Mouse (Mus musculus) neural tube, embryonic 13.5 days (tissue): ENCODE results near the gene Tcirg1. TPM values are rescaled to one million over a fixed set of nuclear protein-coding genes. Genes with fewer than 3 reads are reported as not detected.

Source experiments
- ATAC-seq: fragments of 200-750 bp; cut with Nextera tagmentation; 2 replicates; pipeline ENCODE4 v1.8.0; 2017; ENCODE audit warnings: low read depth, mild to moderate bottlenecking, moderate TSS enrichment, moderate library complexity
- H3K27ac ChIP-seq: fragments of 300-500 bp; sonication (generic); replicated peaks from 2 replicates; pipeline ENCODE4 v1.5.1; 2015; ENCODE audit warnings: moderate library complexity, mild to moderate bottlenecking, inconsistent platforms
- H3K27me3 ChIP-seq: fragments of 300-500 bp; sonication (generic); 2 replicates; pipeline ENCODE4 v1.6.1; 2015; ENCODE audit warnings: mild to moderate bottlenecking, inconsistent platforms
- H3K36me3 ChIP-seq: fragments of 300-500 bp; sonication (generic); 2 replicates; pipeline ENCODE4 v1.6.1; 2015; ENCODE audit warnings: mild to moderate bottlenecking, inconsistent platforms
- H3K4me1 ChIP-seq: fragments of 300-500 bp; sonication (generic); replicated peaks from 2 replicates; pipeline ENCODE4 v1.6.1; 2015; ENCODE audit warnings: inconsistent platforms
- H3K4me2 ChIP-seq: fragments of 300-500 bp; sonication (generic); 2 replicates; pipeline ENCODE4 v1.6.1; 2015; ENCODE audit warnings: inconsistent platforms, mild to moderate bottlenecking, moderate library complexity
- H3K4me3 ChIP-seq: fragments of 300-500 bp; sonication (generic); 2 replicates; pipeline ENCODE4 v1.5.1; 2015; ENCODE audit warnings: mild to moderate bottlenecking, inconsistent platforms
- H3K9ac ChIP-seq: fragments of 300-500 bp; sonication (generic); 2 replicates; pipeline ENCODE4 v1.6.1; 2015; ENCODE audit warnings: moderate library complexity, mild to moderate bottlenecking, inconsistent platforms
- H3K9me3 ChIP-seq: fragments of 300-500 bp; sonication (generic); 2 replicates; pipeline ENCODE4 v1.6.1; 2016; ENCODE audit warnings: inconsistent platforms
- WGBS: fragments of 180-500 bp; shearing (Covaris S2); methylation state at CpG from one replicate; pipeline ENCODE4 v1.1.7; 2015; 5-methylcytosine and 5-hydroxymethylcytosine counted together
- polyA plus RNA-seq: library from polyadenylated mRNA; unstranded; fragments of >200 nt; fragmentation: Nextera tagmentation; extraction: Ambion mirVana; gene quantifications from 2 replicates; pipeline ENCODE4 v1.2.1, GENCODE M21; 2015

Tcirg1 gene
- polyA plus RNA-seq, 1 experiment from 2014 or later = 18.4 TPM

DNA sequence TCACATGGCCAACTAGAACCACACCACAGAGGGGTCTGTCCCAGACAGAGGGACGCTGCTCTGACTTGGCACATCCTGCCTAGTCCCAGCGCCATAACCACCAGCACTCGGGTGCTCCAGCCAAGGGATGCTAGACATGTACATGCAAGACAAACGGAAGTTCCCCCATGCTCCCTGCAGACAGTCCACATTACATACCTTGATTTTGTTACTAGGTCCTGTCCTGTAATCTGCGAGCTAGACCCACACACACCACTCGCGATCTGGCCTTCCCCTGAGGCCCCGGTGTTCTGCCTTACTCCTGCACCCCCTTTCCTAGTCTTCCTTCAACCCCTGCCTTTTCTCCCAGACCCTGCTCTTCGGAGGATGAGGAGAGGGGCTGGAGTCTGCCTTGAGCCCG is 607 bp downstream of the Tcirg1 start:
- 42% methylated on average over 10 of the region's 10 CpGs for WGBS
- H3K36me3 ChIP-seq = peaks cover 40% of the 10 kb centered on the region
- H3K4me1 ChIP-seq = peaks cover 36% of the 10 kb centered on the region
- peak overlapping the region; percentile 44 for H3K4me3 ChIP-seq
- peak overlapping the region; percentile 64 for H3K4me2 ChIP-seq
- H3K9ac ChIP-seq = peak overlapping the region; percentile 63
- no peaks in the 10 kb centered on the region for H3K9me3 ChIP-seq
- no peak overlapping the region for H3K27ac ChIP-seq
- no peaks in the 10 kb centered on the region for H3K27me3 ChIP-seq
- 0 out of 2 replicates have a peak, but pooled peaks have one; percentile 2 for ATAC-seq

- H3K9me3 ChIP-seq = no peaks in the 10 kb centered on the region
- peak overlapping the region; percentile 63; the same call in 1 of the 2 replicates for H3K9ac ChIP-seq
- 62% methylated on average over 6 of the region's 6 CpGs for WGBS
- H3K27ac ChIP-seq = peak overlapping the region; percentile 62; the same call in 1 of the 2 replicates
- peaks cover 32% of the 10 kb centered on the region for H3K4me1 ChIP-seq
- H3K4me3 ChIP-seq = peak overlapping the region; percentile 10; the same call in 1 of the 2 replicates
- peak overlapping the region; percentile 64 for H3K4me2 ChIP-seq
- peaks cover 31% of the 10 kb centered on the region for H3K36me3 ChIP-seq
- H3K27me3 ChIP-seq = no peaks in the 10 kb centered on the region
- no peak for ATAC-seq
These were observed 1.5 kb downstream of the Tcirg1 start for GRCm38 (mm10) chr19:3905261-3905969.

DNA sequence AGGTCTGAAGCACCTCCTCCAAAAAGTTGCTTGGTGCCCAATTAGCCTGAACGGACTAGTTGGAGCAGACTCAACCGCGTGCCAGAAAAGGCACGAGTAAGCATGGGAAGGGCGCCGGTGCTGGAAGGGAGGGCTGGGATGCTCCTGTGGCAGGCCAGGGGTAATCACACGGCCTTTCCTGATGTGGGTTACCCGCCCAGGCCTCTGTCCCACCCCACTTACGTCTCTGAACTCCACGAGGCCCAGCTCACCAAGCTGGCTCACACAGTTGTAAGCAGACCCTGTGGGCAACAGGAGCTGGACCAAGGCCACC is 2.6 kb downstream of the Tcirg1 start:
- H3K9ac ChIP-seq = 0 out of 2 replicates have a peak overlapping the region, but pooled peaks have one; percentile 17
- peak overlapping the region; percentile 64; the same call in 1 of the 2 replicates for H3K4me2 ChIP-seq
- no peaks in the 10 kb centered on the region for H3K27me3 ChIP-seq
- H3K4me1 ChIP-seq = peaks cover 32% of the 10 kb centered on the region
- no peak overlapping the region for H3K27ac ChIP-seq
- H3K9me3 ChIP-seq = no peaks in the 10 kb centered on the region
- WGBS = 63% methylated on average over 10 of the region's 10 CpGs
- H3K4me3 ChIP-seq = no peak overlapping the region
- H3K36me3 ChIP-seq = peaks cover 20% of the 10 kb centered on the region
- no peak for ATAC-seq

DNA sequence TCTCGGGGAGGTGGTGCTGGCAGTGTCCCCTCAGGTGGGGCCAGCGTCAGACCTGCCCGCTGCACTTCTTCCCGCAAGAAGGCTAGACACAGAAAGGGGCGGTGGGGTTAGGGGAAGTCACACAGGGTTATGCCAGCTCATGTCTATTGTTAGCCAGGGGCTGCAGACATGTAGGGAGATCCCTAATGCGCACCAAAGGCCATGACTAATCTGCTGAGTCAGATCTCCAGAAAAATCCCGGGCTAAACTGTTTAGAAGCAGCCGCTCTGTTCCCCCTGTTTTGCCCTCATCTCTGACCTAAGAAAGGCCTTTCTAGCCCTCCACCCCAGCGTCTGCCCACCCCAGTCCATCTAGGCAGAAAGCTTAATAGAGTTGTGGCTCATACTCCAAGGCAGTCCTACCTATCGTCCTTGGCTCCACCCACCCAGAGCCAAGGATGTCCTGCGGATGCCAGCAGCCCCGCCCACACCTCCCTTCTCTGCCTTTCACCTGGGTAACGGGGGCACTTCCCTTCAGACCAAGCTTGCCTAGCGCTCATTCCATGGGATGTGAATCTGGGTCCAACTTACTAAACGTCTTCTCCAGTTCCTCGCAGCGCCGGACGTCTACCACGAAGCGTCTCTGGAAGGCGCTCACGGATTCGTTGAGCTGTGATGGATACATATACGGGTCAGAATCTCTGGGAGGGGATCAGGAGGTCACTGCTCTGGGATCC is 3.1 kb downstream of the Tcirg1 start:
- Histone ChIP-seq H3K9me3 (no peaks in the 10 kb centered on the region), H3K27ac (no peak overlapping the region), H3K4me1 (peaks cover 32% of the 10 kb centered on the region), H3K27me3 (no peaks in the 10 kb centered on the region), H3K4me2 (no peak overlapping the region; the same call in 1 of the 2 replicates), H3K36me3 (peaks cover 15% of the 10 kb centered on the region), H3K4me3 (no peak overlapping the region), H3K9ac (0 out of 2 replicates have a peak overlapping the region, but pooled peaks have one; percentile 17)
- no peak for ATAC-seq
- WGBS = 65% methylated on average over 25 of the region's 25 CpGs

GRCm38 (mm10) chr19:3902966-3903365 is 4.0 kb downstream of the Tcirg1 start:
- no peak for ATAC-seq
- 76% methylated on average over 12 of the region's 12 CpGs for whole genome bisulfite sequencing
- Histone ChIP-seq H3K9ac (no peak overlapping the region), H3K36me3 (peaks cover 8% of the 10 kb centered on the region; the same call in 1 of the 2 replicates), H3K9me3 (no peaks in the 10 kb centered on the region), H3K27ac (no peak overlapping the region), H3K4me2 (no peak overlapping the region), H3K4me1 (peaks cover 31% of the 10 kb centered on the region), H3K4me3 (no peak overlapping the region), H3K27me3 (no peaks in the 10 kb centered on the region)

DNA sequence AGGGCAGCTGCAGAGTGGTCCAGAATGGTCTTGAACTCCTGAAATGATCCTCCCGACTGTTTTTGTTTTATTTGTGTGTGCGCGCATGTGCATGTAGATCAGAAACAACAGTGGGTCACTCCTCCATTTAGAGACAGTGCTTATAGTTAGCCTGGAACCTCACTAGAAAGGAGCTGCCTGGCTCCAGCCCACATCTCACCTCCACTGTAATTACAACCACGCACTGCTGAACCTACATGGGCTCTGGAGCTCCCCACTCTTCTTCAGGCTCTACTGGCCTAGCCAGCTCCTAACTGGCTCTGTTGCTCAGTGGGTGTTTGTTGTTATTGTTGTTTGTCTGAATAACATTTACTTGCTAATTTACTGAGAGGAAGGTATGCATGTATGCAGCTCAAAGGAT is 7.3 kb downstream of the Tcirg1 start:
- no peaks in the 10 kb centered on the region for H3K27me3 ChIP-seq
- 91% methylated on average over 4 of the region's 4 CpGs for WGBS
- no peak for ATAC-seq

GRCm38 (mm10) chr19:3898952-3899351 is 8.0 kb downstream of the Tcirg1 start:
- peaks cover 32% of the 10 kb centered on the region for H3K36me3 ChIP-seq
- 84% methylated on average over 7 of the region's 7 CpGs for WGBS

More for the DNA sequence above, 7.3 kb downstream of the Tcirg1 start:
- H3K9me3 ChIP-seq = no peaks in the 10 kb centered on the region
- no peak overlapping the region for H3K27ac ChIP-seq
- H3K4me1 ChIP-seq = peaks cover 19% of the 10 kb centered on the region
- H3K9ac ChIP-seq = no peak overlapping the region
- H3K4me2 ChIP-seq = no peak overlapping the region
- H3K4me3 ChIP-seq = no peak overlapping the region
- H3K36me3 ChIP-seq = peaks cover 25% of the 10 kb centered on the region

DNA sequence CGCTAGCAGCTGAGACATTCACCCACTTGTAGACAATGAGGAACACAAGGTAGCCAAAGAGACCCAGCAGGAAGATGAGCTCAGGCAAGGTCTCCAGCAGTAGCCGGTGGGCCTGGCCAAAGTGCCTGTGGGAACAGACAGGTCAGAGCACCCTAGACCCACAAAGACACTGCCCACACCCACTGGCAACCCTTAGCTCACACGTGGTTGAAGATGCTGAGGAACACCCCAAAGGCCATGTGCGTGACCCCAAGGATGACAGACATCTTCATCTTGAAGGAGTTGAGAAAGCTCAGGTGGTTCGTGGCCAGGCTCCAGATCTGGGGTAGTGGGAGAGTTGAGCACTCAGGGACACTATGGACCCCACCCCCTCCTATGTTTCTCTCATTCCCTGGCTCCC is 9.4 kb downstream of the Tcirg1 start:
- H3K27ac ChIP-seq = no peak overlapping the region
- 92% methylated on average over 5 of the region's 5 CpGs for WGBS
- no peak overlapping the region for H3K9ac ChIP-seq
- ATAC-seq = no peak
- H3K27me3 ChIP-seq = no peaks in the 10 kb centered on the region
- peaks cover 46% of the 10 kb centered on the region for H3K36me3 ChIP-seq
- H3K4me1 ChIP-seq = peaks cover 22% of the 10 kb centered on the region
- no peak overlapping the region for H3K4me3 ChIP-seq
- no peaks in the 10 kb centered on the region for H3K9me3 ChIP-seq
- no peak overlapping the region for H3K4me2 ChIP-seq

More at GRCm38 (mm10) chr19:3898952-3899351, 8.0 kb downstream of the Tcirg1 start:
- Histone ChIP-seq H3K4me1 (peaks cover 22% of the 10 kb centered on the region), H3K27ac (no peak overlapping the region), H3K9me3 (no peaks in the 10 kb centered on the region), H3K27me3 (no peaks in the 10 kb centered on the region), H3K9ac (no peak overlapping the region), H3K4me2 (no peak overlapping the region), H3K4me3 (no peak overlapping the region)
- ATAC-seq = no peak

- ATAC-seq = no peak
- Histone ChIP-seq H3K27me3 (no peaks in the 10 kb centered on the region), H3K36me3 (peaks cover 51% of the 10 kb centered on the region), H3K9me3 (no peaks in the 10 kb centered on the region), H3K4me1 (peaks cover 22% of the 10 kb centered on the region), H3K9ac (0 out of 2 replicates have a peak overlapping the region, but pooled peaks have one; percentile 17), H3K4me3 (no peak overlapping the region), H3K27ac (peak overlapping the region; percentile 82), H3K4me2 (no peak overlapping the region)
- WGBS = 92% methylated on average over 10 of the region's 10 CpGs
These were observed 10.7 kb downstream of the Tcirg1 start for GRCm38 (mm10) chr19:3896208-3896607.

DNA sequence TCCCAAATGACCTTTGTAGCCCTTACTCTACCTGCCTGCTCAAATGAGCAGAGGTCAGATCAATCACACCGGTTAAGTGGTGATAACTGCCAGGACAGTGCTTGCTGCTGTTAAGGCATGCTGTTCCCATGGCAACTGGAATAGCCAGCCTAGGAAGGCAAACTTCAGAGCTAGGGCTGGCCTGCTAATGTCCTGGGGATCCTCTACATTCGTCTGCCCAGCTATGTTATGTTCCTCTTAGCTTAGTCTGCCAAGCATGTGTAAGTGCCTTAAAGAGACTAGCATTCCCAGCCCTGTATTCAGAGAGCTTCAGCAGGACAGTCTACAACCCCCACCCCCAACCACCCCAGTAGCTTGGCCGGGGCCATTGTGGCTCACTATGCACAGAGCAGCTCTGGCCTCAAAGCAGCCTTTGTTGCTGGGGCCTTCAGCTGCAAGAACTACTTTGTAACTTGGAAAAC is 11.7 kb downstream of the Tcirg1 start:
- Histone ChIP-seq H3K4me3 (no peak overlapping the region), H3K27ac (peak overlapping the region; percentile 82), H3K4me2 (no peak overlapping the region)

GRCm38 (mm10) chr19:3894294-3894693 is 12.6 kb downstream of the Tcirg1 start:
- no peaks in the 10 kb centered on the region for H3K27me3 ChIP-seq
- no peak overlapping the region for H3K9ac ChIP-seq
- no peaks in the 10 kb centered on the region for H3K9me3 ChIP-seq
- no peak overlapping the region for H3K4me2 ChIP-seq
- ATAC-seq = no peak
- no peak overlapping the region for H3K4me3 ChIP-seq
- H3K36me3 ChIP-seq = peaks cover 70% of the 10 kb centered on the region
- WGBS = 93% methylated on average over 2 of the region's 2 CpGs
- H3K27ac ChIP-seq = peak overlapping the region; percentile 82
- peaks cover 22% of the 10 kb centered on the region for H3K4me1 ChIP-seq

More for the DNA sequence above, 11.7 kb downstream of the Tcirg1 start:
- Histone ChIP-seq H3K27me3 (no peaks in the 10 kb centered on the region), H3K36me3 (peaks cover 61% of the 10 kb centered on the region), H3K9ac (no peak overlapping the region), H3K9me3 (no peaks in the 10 kb centered on the region), H3K4me1 (peaks cover 22% of the 10 kb centered on the region)
- ATAC-seq = peak; percentile 81
- WGBS = 15% methylated on average over 3 of the region's 3 CpGs

GRCm38 (mm10) chr19:3893545-3894116 is 13.3 kb downstream of the Tcirg1 start:
- WGBS = 86% methylated on average over 4 of the region's 4 CpGs
- Histone ChIP-seq H3K9me3 (no peaks in the 10 kb centered on the region), H3K9ac (no peak overlapping the region), H3K4me3 (no peak overlapping the region), H3K4me2 (no peak overlapping the region), H3K27me3 (no peaks in the 10 kb centered on the region), H3K36me3 (peaks cover 76% of the 10 kb centered on the region), H3K4me1 (peaks cover 22% of the 10 kb centered on the region), H3K27ac (no peak overlapping the region)
- ATAC-seq = no peak
